Mouse (Mus musculus): ENCODE data around the gene Olfr32.
"Not testable (repeated sequence)": the region's sequence is repeated elsewhere in the genome, so short reads cannot be mapped to it uniquely, and the experiment has no call there.

The Olfr32 gene

DNA sequence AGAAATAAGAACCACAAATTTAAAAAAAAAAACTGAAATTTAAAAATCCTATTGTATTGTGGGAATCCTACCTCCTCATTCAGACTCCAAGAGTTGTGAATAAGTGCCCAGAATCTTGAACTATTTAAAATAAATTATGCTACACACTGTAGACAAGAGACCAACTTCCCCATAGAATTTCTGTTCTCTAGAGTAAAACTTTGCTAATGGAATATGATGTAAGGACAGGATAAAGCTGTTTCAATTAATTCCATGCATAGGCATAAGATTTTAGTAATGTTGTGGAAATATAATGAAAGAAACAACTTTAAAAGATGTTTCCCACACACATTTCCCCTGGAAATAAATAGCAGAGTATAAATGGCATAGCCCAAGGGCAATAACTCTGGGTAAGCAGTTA is at the start of gene Olfr32:
TSS of gene Olfr32 (minus strand) at position 101 of the 400 bp plus-strand sequence.
- DNase-seq (ENCODE audit: low spot score): no peak

GRCm38 (mm10) chr2:90187082-90187481 is 45.0 kb upstream of the Olfr32 start:
- not testable (repeated sequence) for DNase-seq (ENCODE audit: low spot score)

DNA sequence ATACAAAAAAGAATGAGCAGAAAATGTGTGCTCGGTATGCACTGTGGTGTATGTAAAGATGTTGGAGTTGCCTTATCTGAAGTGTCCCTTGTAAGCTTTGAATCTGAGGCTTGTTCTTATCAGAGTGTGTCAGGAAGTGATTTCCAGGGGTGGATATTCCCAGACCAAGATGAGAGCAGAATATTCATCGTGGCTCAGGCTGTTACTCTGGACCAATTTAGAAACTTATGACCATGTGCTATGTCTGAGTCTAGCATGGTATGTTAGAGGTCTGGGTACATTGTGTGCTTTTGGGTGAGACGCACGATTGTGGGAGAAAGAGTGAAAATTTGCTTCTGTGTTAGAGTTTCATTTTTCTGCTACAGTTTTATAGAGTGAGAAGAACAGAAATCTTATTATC is 44.0 kb upstream of the Olfr32 start:
- DNase-seq (ENCODE audit: low spot score): not testable (repeated sequence)

- DNase-seq (ENCODE audit: low spot score): no peak
Measured at GRCm38 (mm10) chr2:90153916-90154315, 11.8 kb upstream of the Olfr32 start.

- DNase-seq (ENCODE audit: low spot score): no peak
Measured at GRCm38 (mm10) chr2:90152991-90153390, 10.9 kb upstream of the Olfr32 start, which contains the start of gene Olfr1270. Gene Olfr1270 (minus strand): TSS chr2:90153091.

GRCm38 (mm10) chr2:90121312-90121711 is 20.8 kb downstream of the Olfr32 start, which contains the start of gene Olfr1269:
Gene Olfr1269 (minus strand): TSS chr2:90121412.
- DNase-seq (ENCODE audit: low spot score): no peak

Data from yolk sac, embryonic 10.5 days (tissue).